Mouse (Mus musculus): ENCODE results near the gene Plcb1. TPM values are rescaled to one million over a fixed set of nuclear protein-coding genes. Genes with fewer than 3 reads are reported as not detected.

Plcb1 gene
- polyA plus RNA-seq, 1 experiment: 0.11 TPM

- no peaks in the 10 kb centered on the region for H3K4me1 ChIP-seq (ENCODE audit: control insufficient read depth, insufficient read depth, low read length)
- TF ChIP-seq CTCF (IDR thresholded peaks at IDR 0.05; ENCODE audit: low read depth, low read length): no peak
- TF ChIP-seq POLR2A (IDR thresholded peaks at IDR 0.05; ENCODE audit: borderline replicate concordance, low read depth, low read length): no peak
- no peak overlapping the region for H3K4me3 ChIP-seq (ENCODE audit: insufficient read depth, low read length)
Measured at GRCm38 (mm10) chr2:134787336-134788095, 1.6 kb downstream of the Plcb1 start.

GRCm38 (mm10) chr2:134792926-134793325, 7.1 kb downstream of the Plcb1 start:
- Histone ChIP-seq H3K4me1 (ENCODE audit: control insufficient read depth, insufficient read depth, low read length) (no peaks in the 10 kb centered on the region), H3K4me3 (ENCODE audit: insufficient read depth, low read length) (no peak overlapping the region), H3K27ac (ENCODE audit: insufficient read depth, low read depth, low read length) (no peak overlapping the region)
- TF ChIP-seq CTCF (IDR thresholded peaks at IDR 0.05; ENCODE audit: low read depth, low read length): no peak
- no peak for TF ChIP-seq POLR2A (IDR thresholded peaks at IDR 0.05; ENCODE audit: borderline replicate concordance, low read depth, low read length)

More at GRCm38 (mm10) chr2:134787336-134788095, 1.6 kb downstream of the Plcb1 start:
- H3K27ac ChIP-seq (ENCODE audit: insufficient read depth, low read depth, low read length): no peak overlapping the region

- no peak for TF ChIP-seq CTCF (IDR thresholded peaks at IDR 0.05; ENCODE audit: low read depth, low read length)
- no peak for TF ChIP-seq POLR2A (IDR thresholded peaks at IDR 0.05; ENCODE audit: borderline replicate concordance, low read depth, low read length)
- Histone ChIP-seq H3K4me3 (ENCODE audit: insufficient read depth, low read length) (no peak overlapping the region), H3K27ac (ENCODE audit: insufficient read depth, low read depth, low read length) (no peak overlapping the region), H3K4me1 (ENCODE audit: control insufficient read depth, insufficient read depth, low read length) (no peaks in the 10 kb centered on the region)
Measured at GRCm38 (mm10) chr2:134800226-134800625, 14.4 kb downstream of the Plcb1 start.

- no peak overlapping the region for H3K4me3 ChIP-seq (ENCODE audit: insufficient read depth, low read length)
- no peak overlapping the region for H3K27ac ChIP-seq (ENCODE audit: insufficient read depth, low read depth, low read length)
- no peak for TF ChIP-seq CTCF (IDR thresholded peaks at IDR 0.05; ENCODE audit: low read depth, low read length)
- no peak for TF ChIP-seq POLR2A (IDR thresholded peaks at IDR 0.05; ENCODE audit: borderline replicate concordance, low read depth, low read length)
- H3K4me1 ChIP-seq (ENCODE audit: control insufficient read depth, insufficient read depth, low read length): no peaks in the 10 kb centered on the region
Measured at GRCm38 (mm10) chr2:134816383-134816782, 30.5 kb downstream of the Plcb1 start.

- TF ChIP-seq POLR2A (IDR thresholded peaks at IDR 0.05; ENCODE audit: borderline replicate concordance, low read depth, low read length) (no peak), CTCF (IDR thresholded peaks at IDR 0.05; ENCODE audit: low read depth, low read length) (no peak)
- no peaks in the 10 kb centered on the region for H3K4me1 ChIP-seq (ENCODE audit: control insufficient read depth, insufficient read depth, low read length)
- no peak overlapping the region for H3K4me3 ChIP-seq (ENCODE audit: insufficient read depth, low read length)
- no peak overlapping the region for H3K27ac ChIP-seq (ENCODE audit: insufficient read depth, low read depth, low read length)
Measured at GRCm38 (mm10) chr2:134817058-134817840, 31.4 kb downstream of the Plcb1 start.

GRCm38 (mm10) chr2:134821176-134821575, 35.3 kb downstream of the Plcb1 start:
- Histone ChIP-seq H3K27ac (ENCODE audit: insufficient read depth, low read depth, low read length) (no peak overlapping the region), H3K4me3 (ENCODE audit: insufficient read depth, low read length) (no peak overlapping the region), H3K4me1 (ENCODE audit: control insufficient read depth, insufficient read depth, low read length) (no peaks in the 10 kb centered on the region)
- TF ChIP-seq POLR2A (IDR thresholded peaks at IDR 0.05; ENCODE audit: borderline replicate concordance, low read depth, low read length) (no peak), CTCF (IDR thresholded peaks at IDR 0.05; ENCODE audit: low read depth, low read length) (no peak)

- no peak for TF ChIP-seq CTCF (IDR thresholded peaks at IDR 0.05; ENCODE audit: low read depth, low read length)
- TF ChIP-seq POLR2A (IDR thresholded peaks at IDR 0.05; ENCODE audit: borderline replicate concordance, low read depth, low read length): no peak
- Histone ChIP-seq H3K27ac (ENCODE audit: insufficient read depth, low read depth, low read length) (no peak overlapping the region), H3K4me3 (ENCODE audit: insufficient read depth, low read length) (no peak overlapping the region), H3K4me1 (ENCODE audit: control insufficient read depth, insufficient read depth, low read length) (no peaks in the 10 kb centered on the region)
Measured at GRCm38 (mm10) chr2:134825645-134826044, 39.8 kb downstream of the Plcb1 start.

GRCm38 (mm10) chr2:134826111-134827005, 40.5 kb downstream of the Plcb1 start:
- no peaks in the 10 kb centered on the region for H3K4me1 ChIP-seq (ENCODE audit: control insufficient read depth, insufficient read depth, low read length)
- H3K4me3 ChIP-seq (ENCODE audit: insufficient read depth, low read length): no peak overlapping the region
- TF ChIP-seq CTCF (IDR thresholded peaks at IDR 0.05; ENCODE audit: low read depth, low read length) (no peak), POLR2A (IDR thresholded peaks at IDR 0.05; ENCODE audit: borderline replicate concordance, low read depth, low read length) (no peak)
- H3K27ac ChIP-seq (ENCODE audit: insufficient read depth, low read depth, low read length): no peak overlapping the region

- Histone ChIP-seq H3K4me1 (ENCODE audit: control insufficient read depth, insufficient read depth, low read length) (no peaks in the 10 kb centered on the region), H3K27ac (ENCODE audit: insufficient read depth, low read depth, low read length) (no peak overlapping the region), H3K4me3 (ENCODE audit: insufficient read depth, low read length) (no peak overlapping the region)
- no peak for TF ChIP-seq POLR2A (IDR thresholded peaks at IDR 0.05; ENCODE audit: borderline replicate concordance, low read depth, low read length)
- TF ChIP-seq CTCF (IDR thresholded peaks at IDR 0.05; ENCODE audit: low read depth, low read length): no peak
Measured at GRCm38 (mm10) chr2:134827778-134828487, 42.1 kb downstream of the Plcb1 start.
